Mouse (Mus musculus) urinary bladder, postnatal 25 days (tissue): ENCODE measurements around the gene Traf5.

Source experiments
- DNase-seq: peaks from one replicate; pipeline ENCODE4 v3.0.0; 2022; ENCODE audit warnings: low spot score

Gene Traf5

DNA sequence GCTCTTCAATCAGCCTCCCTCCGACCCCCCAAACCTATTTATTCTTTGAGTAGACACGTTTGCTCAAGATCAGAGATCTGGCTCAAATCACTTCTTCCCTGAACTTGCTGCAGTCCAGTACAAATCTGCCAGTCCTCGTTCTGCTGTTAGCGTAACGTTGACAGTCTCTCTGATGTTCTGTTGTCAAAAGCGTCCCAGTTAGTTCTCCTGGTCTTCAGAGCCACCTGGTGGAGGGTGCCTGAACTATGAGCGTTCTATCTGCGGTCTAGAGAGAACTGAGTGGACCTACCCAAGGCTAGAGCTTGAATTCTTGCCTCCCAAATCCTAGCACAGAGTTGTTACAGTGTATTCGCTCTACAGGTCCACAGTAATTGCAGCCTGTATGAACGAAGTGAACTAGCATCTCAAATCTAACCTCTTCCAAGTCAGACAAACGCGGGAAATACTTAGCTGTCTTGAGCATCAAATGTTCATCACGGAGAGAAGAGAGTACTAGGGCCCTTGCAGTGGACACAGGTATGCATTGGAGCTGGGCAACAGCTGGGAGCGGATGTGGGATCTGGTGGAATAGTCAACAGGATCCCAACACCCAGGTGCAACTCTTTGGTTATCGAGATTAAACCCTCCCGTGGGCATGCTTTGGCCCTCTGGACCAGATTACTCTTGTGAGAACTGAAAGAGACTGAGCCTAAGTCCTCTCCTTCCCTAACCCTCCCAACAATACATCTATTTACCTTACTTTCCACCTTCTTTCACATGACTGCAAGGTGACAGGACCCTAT lies 711 bp upstream of the Traf5 start:
- peak; percentile 70 for DNase-seq

DNA sequence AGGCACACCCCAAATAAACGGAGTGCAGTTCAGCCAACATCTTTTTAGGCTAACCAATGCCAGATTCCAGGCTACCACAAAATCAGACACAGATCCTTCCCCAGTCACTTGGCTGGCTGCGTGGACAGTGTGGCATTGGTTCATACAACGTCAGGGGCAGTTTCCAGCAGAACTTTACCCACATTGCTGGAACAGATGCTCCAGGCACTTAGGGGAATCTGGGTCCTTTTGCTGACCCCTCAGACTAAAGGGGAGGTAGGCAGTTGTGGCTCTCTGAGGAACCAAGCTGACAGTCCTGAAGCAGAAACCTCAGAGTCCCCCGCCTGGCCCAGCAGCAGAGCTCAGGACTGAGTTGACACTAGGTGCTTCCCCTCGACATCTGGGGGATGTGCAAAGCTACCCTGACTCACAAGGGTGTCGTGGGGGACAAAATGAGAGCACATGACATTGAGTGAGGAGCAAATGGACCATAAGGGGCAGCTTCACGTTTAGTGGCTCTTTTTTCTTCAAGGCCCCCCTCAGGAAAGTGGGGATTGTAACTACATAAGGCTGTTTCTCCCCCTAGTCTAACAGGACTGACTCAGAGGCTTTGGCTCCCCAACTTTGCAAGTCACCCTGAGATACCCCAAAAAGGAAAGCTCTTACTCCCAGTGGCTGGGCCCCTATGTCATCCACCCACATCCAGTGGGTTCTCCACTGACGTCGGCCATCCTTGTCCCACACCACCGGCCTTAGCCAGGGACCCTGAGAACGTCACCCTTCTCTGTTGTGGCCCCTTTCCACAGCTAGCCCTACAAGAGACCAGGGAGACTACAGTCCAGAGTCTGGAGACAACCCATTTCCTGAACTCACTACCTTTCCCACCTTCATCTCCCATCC lies 1.4 kb downstream of the Traf5 start:
- no peak for DNase-seq

DNA sequence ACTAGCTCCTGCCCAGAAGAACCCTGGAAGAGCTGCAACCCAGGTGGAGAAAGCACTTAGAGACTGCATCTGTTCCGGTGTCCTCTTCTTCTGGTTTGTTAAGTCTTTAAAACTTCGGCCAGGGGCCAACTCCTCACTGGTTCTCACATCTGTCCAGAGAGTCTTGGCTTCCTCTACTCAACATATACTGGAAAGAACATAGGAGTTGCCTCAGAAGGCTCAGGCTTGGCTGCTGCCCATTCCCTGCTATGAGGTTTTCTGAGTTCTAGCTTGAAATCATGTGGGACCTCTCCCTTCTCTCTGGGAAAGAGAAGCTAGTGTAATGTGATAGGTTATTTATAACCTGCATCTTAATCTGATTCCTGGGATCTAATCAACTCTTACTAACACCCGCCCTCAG lies 2.1 kb downstream of the Traf5 start:
- DNase-seq: no peak

DNA sequence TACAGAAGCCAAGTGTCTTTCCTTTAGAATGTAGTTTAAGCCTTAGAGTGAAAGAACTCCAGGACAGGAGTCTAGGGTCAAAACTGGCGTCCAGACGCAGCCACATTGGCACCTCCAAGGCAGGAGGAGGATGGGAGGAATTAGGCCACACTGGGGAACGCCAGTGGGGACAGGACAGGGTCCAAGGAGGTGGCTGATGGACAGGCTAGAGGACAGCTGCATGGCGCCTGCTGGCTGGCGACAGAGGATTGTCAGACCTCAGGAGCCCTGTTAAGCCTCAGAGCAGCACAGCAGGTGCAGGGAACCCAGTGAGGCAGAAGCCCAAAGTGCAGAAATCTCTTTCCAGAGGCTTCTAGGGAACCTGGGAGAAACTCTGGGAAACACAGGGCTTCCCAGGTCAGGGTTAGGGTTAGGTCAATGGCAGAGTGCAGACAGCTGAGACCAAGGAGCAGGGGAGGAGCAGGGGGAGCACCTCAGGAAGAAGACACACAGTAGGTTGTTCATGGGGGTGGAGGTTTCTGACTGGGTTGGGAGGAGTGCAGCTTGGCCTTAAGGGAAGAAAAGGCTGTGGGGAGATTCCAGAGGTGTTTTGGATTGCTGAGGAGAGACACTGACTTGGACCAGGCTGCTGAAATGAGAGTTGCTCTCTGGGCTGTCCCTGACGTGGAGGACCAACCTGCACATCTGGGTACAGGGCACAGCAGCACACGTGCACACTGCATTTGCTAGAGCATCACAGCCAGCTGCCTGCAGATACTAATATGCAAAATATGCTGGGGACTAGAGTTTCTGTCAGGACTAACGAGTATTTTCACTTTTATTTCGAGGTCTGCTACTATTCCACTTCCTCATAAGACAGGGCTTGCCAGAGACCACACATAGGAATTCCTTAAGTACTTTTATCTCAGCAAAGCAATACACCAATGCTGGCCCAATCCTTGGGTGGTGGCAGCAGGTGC lies 2.9 kb downstream of the Traf5 start:
- no peak for DNase-seq

DNA sequence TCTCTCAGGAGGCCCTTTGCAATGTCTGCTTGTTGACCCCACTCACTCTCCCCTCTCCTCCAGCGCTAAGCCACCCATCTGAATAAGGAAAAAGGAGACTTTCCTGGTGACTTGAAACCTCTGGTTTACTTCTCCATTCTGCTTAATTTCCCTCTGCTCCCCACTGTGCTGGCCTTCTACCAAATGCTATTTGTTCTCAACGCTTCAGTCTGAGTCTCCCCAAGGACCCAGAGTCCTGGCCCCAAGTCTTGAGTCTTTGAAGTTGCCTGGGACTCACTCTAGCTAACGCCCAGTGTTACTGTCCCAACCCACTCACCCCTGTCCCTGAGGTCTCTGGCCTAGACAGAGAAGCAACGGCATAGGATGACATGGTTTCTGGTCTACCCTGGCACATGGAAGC lies 4.3 kb downstream of the Traf5 start:
- no peak for DNase-seq

DNA sequence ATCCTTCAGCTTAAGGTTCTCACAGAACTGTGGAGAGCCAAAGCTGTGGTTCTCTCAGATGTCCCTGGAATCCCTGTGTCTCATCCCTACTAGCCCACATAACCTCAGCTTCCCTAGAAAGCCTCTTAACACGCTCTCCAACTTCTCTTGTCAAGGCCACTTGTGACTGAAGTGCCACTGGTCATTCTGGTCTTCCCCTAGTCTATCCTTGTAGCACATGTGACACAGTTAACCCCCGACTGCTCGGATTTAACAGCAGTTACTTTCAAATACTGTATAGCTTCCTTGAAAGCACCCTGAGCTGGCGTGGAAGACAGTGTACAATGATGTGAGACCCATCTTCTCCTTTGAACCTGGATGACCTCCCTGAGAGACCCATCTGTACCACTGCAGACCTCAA lies 5.3 kb downstream of the Traf5 start:
- no peak for DNase-seq

DNA sequence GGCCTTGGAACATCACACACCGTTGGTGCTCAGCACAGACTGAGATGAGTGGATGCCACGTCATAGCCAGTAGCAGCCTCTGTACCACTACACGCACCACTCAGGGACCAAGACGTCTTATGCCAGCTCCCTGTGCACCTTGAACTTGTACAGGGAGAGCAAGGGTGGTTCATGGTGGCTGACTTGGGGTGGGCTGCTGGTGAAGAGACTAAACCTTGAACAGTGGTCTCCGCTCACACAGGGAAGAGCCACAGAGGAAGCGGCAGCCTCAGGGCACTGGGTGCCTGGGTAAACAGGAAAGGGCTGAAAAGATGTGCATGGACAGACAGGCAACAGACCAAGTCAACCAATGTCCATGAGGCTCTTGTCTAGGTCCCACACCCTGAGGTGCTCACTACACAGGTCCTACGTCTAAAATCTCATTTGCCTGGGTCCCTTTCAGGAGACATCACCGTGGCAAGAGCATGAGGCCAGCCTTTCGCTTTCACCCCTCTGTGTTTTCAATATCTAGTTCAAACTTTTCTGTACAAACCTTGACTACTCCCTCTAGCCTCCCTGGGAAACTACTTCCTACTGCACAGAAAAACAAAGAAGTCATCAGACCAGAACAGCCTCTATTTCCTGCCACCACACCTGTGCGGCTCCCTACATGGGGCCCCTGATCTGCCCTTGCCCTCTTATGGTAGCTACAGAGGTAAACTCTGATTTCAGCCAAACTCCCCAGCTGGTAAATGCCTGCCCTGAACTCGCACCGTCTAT lies 5.9 kb downstream of the Traf5 start:
- no peak for DNase-seq

DNA sequence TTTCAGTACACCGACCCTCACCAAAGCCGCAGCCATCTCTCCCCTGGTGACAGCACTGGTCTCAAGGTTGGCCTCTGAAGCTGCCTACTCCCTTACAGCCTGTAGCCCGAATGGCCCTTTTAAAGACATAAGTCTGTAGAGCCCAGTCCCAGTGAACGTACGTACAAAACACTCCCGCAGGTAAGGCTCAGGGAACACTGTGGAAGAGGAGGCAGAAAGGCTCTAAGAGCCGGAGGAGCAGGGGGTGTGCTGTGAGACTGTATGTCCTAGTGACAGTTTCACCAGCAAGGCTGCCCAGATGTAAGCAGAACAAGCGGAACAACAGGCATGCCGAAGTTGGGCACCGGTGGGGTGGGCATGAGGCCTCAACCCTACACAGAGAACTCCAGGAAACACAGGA lies 7.1 kb downstream of the Traf5 start:
- DNase-seq: no peak

DNA sequence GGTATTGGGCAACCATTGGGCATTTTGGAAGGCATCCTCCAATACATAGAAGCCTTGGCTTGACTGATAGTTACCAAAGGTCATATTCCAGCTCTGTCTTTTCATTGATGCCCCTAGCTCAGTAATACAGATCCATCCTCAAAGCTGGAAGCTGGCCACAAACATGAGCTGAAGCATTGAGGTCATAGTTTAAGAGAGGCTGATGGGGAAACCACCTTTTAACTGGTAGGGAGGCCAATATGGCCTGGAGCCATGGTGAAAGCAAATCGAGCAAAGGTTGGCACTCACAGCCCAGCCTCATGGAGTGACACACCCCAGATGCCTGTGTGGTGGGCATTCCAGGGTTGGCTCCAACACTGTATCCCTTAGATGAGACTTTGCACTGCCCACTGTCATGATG lies 9.7 kb downstream of the Traf5 start:
- DNase-seq: no peak

DNA sequence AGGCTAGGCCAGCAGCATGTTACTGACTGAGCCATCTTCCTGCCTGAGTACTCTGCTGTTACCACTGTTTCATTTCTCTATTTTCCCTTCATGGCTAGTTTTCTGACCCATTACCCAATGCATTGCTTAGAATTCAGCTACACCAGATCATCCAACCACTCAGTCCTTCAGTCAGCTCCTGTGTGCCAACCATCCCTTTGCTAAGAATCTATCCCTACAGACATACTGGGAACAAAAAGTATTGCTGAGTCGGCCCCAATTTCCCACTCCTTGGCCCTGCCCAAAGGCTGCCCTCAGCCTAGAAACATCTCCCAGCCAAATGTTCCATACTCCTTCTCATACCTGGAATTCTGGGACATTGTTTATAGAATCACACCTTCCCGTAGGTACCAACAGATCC lies 11.2 kb downstream of the Traf5 start:
- DNase-seq: no peak

DNA sequence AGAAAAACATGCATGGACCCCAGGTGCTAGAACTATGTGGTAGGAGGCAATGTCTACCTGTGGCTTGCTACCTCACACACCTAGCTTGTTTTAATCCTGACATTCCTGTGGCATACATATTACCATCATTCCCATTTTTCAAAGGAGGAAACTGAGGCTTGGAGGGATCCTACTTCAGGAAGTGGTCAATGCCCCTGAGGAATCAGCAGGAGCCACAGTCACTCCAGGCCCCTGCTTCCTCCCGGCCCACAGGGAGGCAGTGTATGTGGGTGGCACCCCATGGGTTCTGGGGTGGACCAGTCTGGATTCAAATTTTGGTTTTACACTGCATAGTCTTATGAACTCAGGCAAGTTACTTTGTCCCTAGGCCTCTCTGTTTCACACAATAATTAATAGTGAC lies 13.2 kb downstream of the Traf5 start:
- DNase-seq: no peak

DNA sequence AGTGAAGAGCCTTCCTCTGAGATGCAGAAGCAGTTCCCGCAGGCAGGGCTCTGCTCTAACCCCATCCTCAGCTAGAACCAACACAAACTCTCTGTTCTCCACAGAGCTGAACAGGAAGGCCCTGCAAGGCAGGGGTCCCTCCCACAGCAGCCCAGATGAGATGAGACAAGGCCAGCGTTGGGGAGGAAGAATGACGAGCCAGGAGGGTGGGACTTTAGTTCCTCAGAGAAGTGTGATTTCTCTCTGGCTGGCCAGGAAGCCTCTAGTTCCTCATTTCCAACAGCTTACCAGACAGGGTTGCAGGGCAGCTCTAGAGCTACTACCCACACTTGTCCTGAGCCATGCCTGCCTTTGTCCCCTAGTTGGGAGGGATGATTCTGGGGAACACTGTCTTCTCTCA lies 14.0 kb downstream of the Traf5 start:
- no peak for DNase-seq

DNA sequence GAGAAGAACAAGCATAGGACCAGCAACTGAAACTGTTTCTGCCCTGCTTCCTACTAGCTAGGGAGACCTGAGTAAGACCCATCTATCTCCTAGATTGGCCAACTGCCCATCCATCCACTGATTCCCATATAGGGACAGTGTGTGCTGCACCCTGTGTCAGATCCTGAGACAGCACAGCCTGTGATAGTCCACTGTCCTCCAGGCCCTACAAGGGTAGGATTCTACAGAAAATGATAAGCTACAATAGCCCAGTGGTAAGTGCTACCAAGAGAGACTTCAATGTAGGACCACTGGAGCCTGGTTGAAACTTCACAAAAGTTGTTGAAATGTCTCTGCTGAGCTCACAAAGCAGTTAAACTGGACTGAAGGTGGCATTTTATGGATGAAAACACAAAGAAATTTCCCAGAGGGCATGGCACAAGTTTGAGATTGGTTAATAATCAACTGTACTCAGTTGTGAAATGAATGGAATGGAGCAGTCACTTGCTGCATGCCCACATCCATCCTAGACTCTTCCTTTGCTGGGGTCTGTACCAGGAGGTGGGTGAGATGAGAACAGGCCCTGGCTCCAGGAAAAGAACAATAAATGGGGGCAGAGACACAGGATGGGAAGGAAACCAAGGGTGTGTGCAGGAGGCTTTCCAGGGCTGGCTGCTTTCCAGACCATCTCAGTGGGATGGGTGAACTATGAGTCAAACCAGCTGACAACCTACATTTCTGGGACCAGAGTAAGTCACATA lies 15.4 kb downstream of the Traf5 start:
- DNase-seq: peak; percentile 46

DNA sequence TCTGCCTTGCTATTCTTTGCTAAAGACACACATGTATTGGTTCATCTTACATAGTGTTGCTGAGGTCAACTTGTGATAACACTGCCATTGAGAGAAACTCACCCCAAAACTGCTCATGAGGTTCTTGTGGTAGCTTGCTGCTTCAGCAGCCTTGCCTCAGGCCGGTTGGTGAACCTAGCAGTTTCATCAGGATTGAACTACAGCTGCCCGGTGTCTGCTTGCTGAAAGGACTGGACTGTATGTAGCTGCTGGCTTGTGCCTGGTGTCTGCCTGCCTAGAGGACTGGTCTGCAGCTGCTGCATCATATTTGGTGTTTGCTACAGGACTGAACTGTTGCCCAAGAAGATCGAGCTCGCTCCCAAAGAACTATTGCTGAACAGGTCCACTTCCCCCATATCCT lies 16.3 kb downstream of the Traf5 start:
- DNase-seq: no peak

DNA sequence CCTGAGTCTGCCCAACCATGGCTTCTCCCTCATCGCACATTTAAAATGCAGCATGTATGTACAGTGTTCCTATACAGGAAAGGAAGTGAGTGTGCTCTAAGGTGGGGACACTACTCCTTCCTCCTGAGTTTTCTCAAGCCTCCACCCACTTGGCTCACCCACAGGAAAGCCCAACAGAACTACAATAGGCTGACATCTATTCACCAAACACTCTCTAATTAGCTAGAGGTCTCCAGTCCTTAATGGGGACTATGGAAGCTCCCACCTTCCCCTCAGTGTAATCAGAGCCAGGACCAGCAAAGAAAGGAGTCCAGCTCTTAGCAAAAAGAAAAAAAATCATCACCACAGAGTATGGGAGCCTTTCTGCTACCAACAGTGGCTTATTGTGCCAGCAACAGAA lies 17.5 kb downstream of the Traf5 start:
- no peak for DNase-seq

DNA sequence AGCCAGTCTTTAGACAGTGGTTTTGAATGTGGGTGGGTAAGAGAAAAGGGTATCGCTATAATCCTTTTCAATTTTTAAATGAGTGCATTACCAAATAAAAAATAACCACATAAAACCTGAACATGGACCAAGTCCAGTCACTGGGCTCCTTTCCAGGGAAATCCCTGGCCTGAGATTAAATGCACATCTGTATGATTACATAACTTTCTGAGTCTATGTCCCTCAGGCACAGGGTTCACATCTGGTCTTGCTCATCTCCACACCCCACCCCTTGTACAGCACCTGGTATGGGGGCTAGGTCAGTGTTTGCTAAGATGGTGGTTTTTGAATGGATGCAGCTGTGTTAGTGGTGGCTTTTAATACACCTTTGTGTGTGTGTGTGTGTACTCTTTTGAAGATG lies 19.9 kb downstream of the Traf5 start:
- no peak for DNase-seq

DNA sequence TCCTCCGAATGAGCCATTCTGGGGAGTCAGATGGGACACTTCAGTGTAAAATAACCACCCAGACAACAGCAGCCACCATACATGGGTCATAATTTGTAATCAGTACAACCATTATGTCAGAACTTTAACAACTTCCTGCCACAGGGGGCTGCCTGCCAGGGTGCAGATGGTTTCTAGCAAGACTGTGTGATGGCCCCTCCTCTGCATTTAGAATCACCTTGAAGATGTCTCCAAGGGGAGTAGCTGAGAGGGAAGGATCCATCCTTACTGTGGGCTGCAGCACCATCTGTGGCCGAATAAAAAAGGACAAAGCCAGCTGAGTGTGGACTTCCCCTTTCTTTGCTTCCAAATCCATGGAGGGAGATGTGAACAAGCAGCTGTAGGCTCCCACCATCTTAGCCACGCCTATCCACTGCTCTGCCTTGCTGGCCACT lies 21.7 kb downstream of the Traf5 start:
- DNase-seq: no peak

DNA sequence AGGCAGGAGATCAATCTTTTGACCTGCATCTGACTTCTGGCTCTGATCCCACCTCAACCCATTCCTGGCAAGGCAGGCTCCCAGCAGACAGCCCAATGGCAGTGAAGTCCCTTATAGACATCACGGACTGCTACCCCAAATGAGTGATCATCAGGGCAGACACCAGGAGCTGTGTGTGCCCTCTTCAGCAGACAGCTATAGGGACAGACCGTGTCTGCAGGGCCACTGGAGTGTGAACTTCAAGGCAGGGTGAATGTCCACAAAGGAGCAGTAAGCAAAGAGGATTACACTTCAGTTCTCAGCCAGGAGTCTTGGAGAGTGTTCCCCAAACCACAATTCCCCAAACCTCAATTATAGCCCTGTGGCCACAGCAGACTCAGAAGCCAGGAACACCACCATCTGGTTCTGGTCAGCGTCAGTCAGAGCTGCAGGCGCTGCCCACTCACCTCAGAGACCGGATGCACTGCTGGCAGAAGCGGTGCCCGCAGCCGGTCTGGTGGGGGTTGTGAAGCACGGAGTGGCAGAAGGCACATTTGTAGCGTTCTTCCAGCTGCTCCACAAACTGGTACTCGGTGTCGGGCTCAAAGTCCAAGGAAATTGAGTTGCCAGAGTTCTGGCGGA lies 22.3 kb downstream of the Traf5 start:
- DNase-seq: no peak

DNA sequence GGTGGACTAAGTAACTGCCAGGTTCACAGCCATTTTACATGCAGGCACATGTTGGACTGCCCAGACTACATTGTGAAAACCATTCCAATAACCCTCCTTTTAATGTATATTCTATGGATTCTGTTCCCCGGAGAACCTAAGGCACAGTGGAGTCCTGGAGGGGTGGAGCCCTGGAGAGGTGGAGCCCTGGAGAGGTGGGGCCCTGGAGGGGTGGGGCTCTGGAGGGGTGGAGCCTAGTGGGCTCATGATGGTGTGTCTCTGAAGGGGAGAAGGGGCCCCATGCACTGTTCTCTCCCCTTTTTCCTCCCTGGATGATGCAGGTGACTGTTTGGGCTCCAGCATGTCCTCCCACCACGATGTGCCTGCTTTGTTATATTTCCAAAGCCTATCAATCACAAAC lies 24.2 kb downstream of the Traf5 start:
- DNase-seq: no peak

DNA sequence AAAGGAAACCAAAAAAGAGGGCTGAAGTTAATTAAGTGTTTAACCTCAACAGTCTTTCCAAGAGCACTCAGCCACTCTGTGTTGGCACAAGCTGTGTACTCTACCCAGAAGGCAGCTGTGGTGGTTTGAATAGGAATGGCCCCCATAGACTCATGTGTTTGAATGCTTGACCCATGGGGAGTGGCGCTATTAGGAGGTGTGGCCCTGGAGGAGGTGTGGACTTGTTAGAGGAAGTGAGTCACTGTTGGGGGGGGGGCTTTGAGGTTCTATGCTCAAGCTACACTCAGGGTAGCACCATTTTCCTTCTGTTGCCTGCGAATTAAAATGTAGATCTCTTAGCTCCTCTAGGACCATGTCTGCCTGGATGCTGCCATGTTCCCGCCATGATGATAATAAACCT lies 25.4 kb downstream of the Traf5 start:
- no peak for DNase-seq
